Mouse (Mus musculus): ENCODE data around the gene Hist1h2be.
"Not testable (repeated sequence)": the region's sequence is repeated elsewhere in the genome, so short reads cannot be mapped to it uniquely, and the experiment has no call there.

DNA sequence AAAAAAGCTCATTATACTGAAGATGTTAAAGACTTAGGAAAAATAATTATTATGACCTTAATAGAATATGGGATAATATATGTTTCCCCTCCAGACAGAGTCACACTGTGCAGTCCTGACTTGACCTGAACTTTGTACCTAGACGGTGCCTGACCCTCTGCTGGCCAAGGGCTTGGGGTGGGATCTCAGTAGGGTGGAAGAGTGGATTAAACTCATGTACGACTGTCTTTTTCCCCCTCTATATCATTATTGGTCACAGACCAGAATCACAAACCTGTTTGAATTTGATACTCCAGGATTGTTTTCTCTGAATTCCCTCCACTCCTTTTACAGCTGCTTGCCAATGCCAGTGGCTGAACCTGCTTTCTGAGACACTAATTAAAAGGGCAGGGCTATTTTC, 60.2 kb downstream of the Hist1h2be start:
- not testable (repeated sequence) for TF ChIP-seq POLR2A (IDR thresholded peaks at IDR 0.05; ENCODE audit: low read depth, low read length); CTCF (IDR thresholded peaks at IDR 0.05; ENCODE audit: borderline replicate concordance, insufficient read depth, low read length)

Measured in embryonic fibroblast, embryonic 13.5 days (primary cell).